Mouse (Mus musculus) cortical plate, adult 2 months (tissue): ENCODE results near the gene Chga. TPM values are rescaled to one million over a fixed set of nuclear protein-coding genes. Genes with fewer than 3 reads are reported as not detected.

Experiments
- H3K27ac ChIP-seq: fragments of 200-500 bp; 2 replicates; pipeline ENCODE4 v1.5.1; 2012; ENCODE audit warnings: low read length, control low read depth, inconsistent platforms; ENCODE audit not compliant: insufficient read depth
- H3K4me1 ChIP-seq: fragments of 200-500 bp; 2 replicates; pipeline ENCODE4 v1.6.1; 2011; ENCODE audit warnings: low read length; ENCODE audit not compliant: control insufficient read depth, insufficient read depth
- H3K4me3 ChIP-seq: fragments of 200-500 bp; 2 replicates; pipeline ENCODE4 v1.5.1; 2011; ENCODE audit warnings: mild to moderate bottlenecking, low read length, control low read depth; ENCODE audit not compliant: insufficient read depth
- CTCF ChIP-seq: fragments of 200-500 bp; IDR thresholded peaks from 2 replicates; pipeline ENCODE4 v1.5.1; 2011; ENCODE audit warnings: mild to moderate bottlenecking, control low read depth, low read length; ENCODE audit not compliant: insufficient read depth; ENCODE audit errors: extremely low read depth
- POLR2A ChIP-seq: fragments of 200-500 bp; IDR thresholded peaks from 2 replicates; pipeline ENCODE4 v1.6.1; 2011; ENCODE audit warnings: mild to moderate bottlenecking, low read length, control low read depth; ENCODE audit not compliant: insufficient read depth; ENCODE audit errors: extremely low read depth
- polyA plus RNA-seq: library from polyadenylated mRNA; depleted of rRNA; stranded (reverse); fragments of >200 nt; gene quantifications from 2 replicates; pipeline ENCODE4 v1.2.3, GENCODE M21; 2012

Chga gene
- polyA plus RNA-seq, 1 experiment = 121 TPM

DNA sequence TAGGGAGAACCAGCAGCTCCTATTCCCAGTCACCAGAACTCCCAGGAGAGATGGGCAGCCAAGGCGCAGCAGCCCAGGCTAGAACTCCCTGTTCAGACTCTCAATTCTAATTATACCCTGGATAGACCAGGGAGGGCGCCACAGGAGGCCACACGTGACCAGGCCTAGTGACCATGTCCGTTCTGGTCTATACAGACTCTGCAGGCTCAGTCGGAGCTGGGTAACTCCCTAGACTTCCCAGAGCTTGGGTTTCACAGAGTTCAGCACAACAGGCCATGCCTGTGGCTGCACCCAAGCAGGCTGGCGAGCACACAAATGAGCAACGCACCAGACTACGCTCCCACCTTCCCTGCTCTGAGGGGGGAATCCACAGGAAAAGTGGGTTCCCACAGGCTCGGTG, 39.9 kb downstream of the Chga start:
- peaks cover 8% of the 10 kb centered on the region for H3K4me1 ChIP-seq
- no peak overlapping the region for H3K4me3 ChIP-seq
- H3K27ac ChIP-seq = no peak overlapping the region
- TF ChIP-seq POLR2A (no peak), CTCF (no peak)

- TF ChIP-seq CTCF (peak; percentile 33), POLR2A (no peak)
- Histone ChIP-seq H3K4me1 (peaks cover 8% of the 10 kb centered on the region), H3K27ac (no peak overlapping the region)
Measured at GRCm38 (mm10) chr12:102596410-102596809, 41.6 kb downstream of the Chga start.

GRCm38 (mm10) chr12:102597466-102597865, 42.7 kb downstream of the Chga start:
- no peak overlapping the region for H3K4me3 ChIP-seq
- TF ChIP-seq POLR2A (no peak), CTCF (no peak)
- no peak overlapping the region for H3K27ac ChIP-seq
- H3K4me1 ChIP-seq = peaks cover 9% of the 10 kb centered on the region

More at GRCm38 (mm10) chr12:102596410-102596809, 41.6 kb downstream of the Chga start:
- H3K4me3 ChIP-seq = no peak overlapping the region

GRCm38 (mm10) chr12:102598535-102598934, 43.8 kb downstream of the Chga start:
- H3K4me3 ChIP-seq = no peak overlapping the region
- no peak overlapping the region for H3K27ac ChIP-seq
- no peak for TF ChIP-seq CTCF
- TF ChIP-seq POLR2A = no peak
- H3K4me1 ChIP-seq = peaks cover 9% of the 10 kb centered on the region

- Histone ChIP-seq H3K27ac (no peak overlapping the region), H3K4me3 (no peak overlapping the region), H3K4me1 (peaks cover 3% of the 10 kb centered on the region; the same call in 1 of the 2 replicates)
- TF ChIP-seq CTCF (no peak), POLR2A (no peak)
Measured at GRCm38 (mm10) chr12:102599801-102600200, 45.0 kb downstream of the Chga start.

DNA sequence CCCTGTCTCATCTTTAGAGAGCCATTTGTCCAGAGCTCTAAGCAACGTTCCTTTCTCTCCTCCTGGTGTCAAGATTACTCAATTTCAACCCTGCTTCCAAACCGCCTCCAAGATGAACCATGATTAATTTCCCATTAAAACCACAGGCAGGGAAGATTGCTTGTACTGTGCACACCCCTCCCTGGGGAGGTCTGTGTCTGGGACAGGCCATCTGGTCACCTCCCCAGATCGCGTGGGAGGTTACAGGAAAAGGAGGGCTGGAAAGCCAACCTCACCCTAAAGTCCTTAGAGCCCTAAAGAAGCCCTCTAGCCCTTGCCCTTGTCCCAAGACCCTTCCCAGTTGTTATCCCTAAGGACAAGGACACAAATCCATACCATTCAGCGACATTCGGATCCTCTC, 45.6 kb downstream of the Chga start:
- no peak for TF ChIP-seq CTCF
- Histone ChIP-seq H3K4me3 (no peak overlapping the region), H3K4me1 (peaks cover 3% of the 10 kb centered on the region; the same call in 1 of the 2 replicates), H3K27ac (no peak overlapping the region)

DNA sequence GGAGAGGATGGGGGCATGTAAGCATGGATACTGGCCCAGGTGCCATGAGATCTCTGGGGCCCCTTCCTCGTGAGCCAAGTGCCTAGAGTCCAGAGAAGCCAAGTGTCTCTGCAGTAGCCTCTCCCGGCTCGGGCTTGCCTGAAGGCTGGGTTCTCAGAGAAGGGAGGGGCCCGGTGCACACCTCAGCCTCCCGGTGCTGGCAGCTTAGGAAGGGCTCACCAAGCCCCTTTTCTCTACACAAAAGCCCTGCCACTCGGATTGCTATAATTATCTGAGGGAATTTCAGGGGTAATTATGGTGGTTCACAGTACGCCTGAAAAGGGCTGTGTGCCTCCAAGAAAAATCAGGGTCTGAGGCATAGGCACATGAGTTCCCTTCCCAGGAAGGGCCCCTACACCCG, 47.1 kb downstream of the Chga start:
- no peak for TF ChIP-seq POLR2A
- no peak for TF ChIP-seq CTCF
- Histone ChIP-seq H3K4me1 (peaks cover 3% of the 10 kb centered on the region; the same call in 1 of the 2 replicates), H3K4me3 (no peak overlapping the region), H3K27ac (no peak overlapping the region)

- Histone ChIP-seq H3K4me1 (peaks cover 3% of the 10 kb centered on the region; the same call in 1 of the 2 replicates), H3K4me3 (no peak overlapping the region), H3K27ac (no peak overlapping the region)
- TF ChIP-seq CTCF (no peak), POLR2A (no peak)
Measured at GRCm38 (mm10) chr12:102602255-102603041, 47.7 kb downstream of the Chga start.

- no peak overlapping the region for H3K27ac ChIP-seq
Measured at GRCm38 (mm10) chr12:102605607-102606006, 50.8 kb downstream of the Chga start.

DNA sequence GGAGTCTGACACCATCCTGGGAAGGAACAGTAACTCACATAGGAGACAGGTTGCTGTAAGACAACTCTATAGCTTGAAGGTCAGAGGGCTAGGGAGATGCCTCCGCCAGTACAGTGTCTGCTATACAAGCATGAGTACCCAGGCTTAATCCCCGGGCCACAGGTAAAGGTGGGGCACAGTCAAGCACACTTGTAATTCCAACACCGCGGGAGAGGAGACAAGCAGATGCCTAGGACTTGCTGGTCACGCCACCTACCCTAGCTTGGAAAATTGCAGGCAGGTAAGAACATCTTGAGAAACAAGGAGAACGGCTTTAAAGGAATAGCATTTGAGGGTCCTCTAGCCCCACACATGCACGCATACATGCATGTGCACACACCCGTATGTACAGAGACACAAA, 52.3 kb downstream of the Chga start:
- H3K4me1 ChIP-seq = peaks cover 4% of the 10 kb centered on the region; the same call in 1 of the 2 replicates
- no peak overlapping the region for H3K27ac ChIP-seq
- TF ChIP-seq CTCF (no peak), POLR2A (no peak)
- no peak overlapping the region for H3K4me3 ChIP-seq

More at GRCm38 (mm10) chr12:102605607-102606006, 50.8 kb downstream of the Chga start:
- no peak overlapping the region for H3K4me3 ChIP-seq
- TF ChIP-seq POLR2A = no peak
- no peak for TF ChIP-seq CTCF
- peaks cover 4% of the 10 kb centered on the region; the same call in 1 of the 2 replicates for H3K4me1 ChIP-seq
